Mouse (Mus musculus): Measurements from ENCODE around the gene Tmem242.

Tmem242 gene

DNA sequence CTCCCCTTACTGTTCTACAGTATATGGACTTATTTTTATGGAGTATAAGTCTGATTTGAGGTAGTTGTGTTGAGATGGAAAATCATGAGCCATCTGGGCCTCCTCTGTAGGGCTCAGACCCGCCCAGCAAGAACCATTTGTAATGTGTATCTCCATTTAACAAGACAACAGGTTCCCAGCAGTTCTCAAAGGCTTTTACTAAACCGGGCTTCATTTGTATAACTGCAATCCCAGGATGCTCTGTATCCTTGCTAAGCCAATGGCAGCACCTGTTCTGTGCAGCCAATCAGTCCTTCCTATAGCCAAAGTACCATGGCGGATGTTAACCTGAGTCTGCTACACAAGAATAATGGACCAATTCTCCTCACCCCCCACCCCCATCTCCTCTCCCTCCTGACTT is 23.5 kb downstream of the Tmem242 start:
- no peak for DNase-seq (ENCODE audit: low spot score in 2 of 2)

- DNase-seq (ENCODE audit: low spot score in 2 of 2): no peak
Measured at GRCm38 (mm10) chr17:5414041-5414440, 26.0 kb downstream of the Tmem242 start.

DNA sequence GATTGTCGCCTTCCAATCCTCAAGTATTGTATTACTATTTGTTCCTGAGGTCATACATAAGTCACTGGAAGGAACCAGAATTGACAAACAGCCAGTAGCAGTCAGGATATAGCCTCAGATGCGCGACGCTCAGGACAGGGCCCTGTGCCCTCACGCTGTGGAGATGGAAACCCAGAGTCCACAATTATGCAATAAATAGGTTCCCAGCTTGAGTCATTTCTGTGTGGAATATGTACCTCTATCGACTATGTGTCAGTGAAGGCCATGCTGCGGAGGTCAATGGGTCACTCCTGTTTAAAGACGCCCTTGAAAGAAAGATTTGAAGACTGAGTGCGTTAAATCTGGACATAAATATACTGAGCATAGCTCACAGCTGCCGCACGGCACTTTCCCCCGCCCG is 26.7 kb downstream of the Tmem242 start:
- DNase-seq (ENCODE audit: low spot score in 2 of 2): no peak

DNA sequence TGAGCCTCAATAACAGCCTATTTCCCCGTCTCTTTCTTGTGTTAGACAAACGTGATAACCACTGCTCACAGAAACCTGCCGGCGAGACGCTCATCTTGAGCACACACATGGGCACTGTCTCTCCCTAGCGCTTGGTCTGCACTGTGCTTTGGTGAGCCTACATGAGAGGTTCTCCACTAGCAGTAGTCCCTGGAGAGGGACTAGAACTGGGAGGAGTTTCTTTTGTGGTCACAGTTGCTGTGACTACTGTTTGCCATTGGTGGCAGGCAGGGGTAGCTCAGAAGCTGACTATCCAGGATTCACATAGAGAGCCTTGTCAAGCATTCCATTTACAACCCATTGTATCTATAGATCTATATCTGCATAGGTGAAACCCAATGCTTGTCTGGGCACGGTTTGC is 27.3 kb downstream of the Tmem242 start:
- DNase-seq (ENCODE audit: low spot score in 2 of 2): no peak

- no peak for DNase-seq (ENCODE audit: low spot score in 2 of 2)
Measured at GRCm38 (mm10) chr17:5412301-5412700, 27.8 kb downstream of the Tmem242 start.

DNA sequence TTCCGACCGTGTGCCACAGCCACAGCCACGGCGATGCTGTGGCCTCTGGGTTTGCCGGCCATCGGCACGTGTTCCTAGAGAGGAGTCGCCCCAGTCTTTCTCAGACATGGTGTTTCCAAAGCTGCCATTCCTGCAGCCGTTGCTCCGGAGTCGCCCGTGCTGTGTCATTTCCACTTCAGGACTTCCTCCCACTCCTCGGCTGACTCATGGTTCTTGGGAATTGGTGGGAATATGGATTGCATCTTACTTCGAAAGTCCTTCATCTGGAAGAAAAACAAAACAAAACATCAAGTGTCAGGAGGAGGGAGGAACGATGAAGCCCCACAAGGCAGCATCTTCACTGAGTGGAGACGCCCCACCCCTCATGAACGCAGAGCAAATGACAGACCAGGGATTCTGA is 28.9 kb downstream of the Tmem242 start:
- DNase-seq (ENCODE audit: low spot score in 2 of 2): no peak

GRCm38 (mm10) chr17:5410336-5410735 is 29.7 kb downstream of the Tmem242 start:
- DNase-seq (ENCODE audit: low spot score in 2 of 2): no peak

DNA sequence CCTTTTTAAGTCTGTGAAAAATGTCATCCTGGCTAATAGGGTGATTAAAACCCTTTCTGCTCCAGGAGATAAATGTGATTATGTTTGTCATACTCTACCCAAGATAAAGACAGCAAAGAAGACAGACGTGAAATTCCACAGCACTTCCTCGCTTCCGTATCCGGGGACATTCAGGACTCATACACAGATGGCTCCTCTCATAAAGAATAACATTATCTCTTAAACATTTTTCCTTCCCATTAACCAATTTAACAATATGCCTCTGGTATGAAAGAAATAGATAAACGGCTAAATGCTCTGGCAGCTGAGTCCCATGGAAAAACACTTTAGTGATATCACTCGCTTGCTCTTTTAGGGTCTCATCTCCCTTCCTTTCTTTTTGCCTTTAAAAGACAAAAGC is 33.0 kb downstream of the Tmem242 start:
- no peak for DNase-seq (ENCODE audit: low spot score in 2 of 2)

DNA sequence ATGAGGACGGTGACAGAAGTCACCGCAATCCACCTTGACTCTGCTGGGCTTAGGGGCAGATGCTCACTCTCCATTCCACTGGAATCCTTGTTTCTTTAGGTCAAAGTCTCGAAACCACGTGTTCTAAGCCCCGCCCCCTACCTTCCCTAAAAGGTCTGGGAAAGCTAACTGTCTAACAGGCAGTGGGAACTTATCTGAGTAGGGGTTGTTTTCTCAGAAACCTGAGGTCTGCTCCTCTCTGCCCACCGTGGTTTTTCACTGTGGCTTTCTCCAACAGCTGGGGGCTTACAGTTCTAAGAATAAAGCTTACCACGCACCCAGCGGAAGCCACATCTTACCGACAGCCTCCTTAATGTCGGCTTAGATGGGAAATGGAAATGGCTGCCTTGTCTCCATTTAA is 33.5 kb downstream of the Tmem242 start:
- no peak for DNase-seq (ENCODE audit: low spot score in 2 of 2)

DNA sequence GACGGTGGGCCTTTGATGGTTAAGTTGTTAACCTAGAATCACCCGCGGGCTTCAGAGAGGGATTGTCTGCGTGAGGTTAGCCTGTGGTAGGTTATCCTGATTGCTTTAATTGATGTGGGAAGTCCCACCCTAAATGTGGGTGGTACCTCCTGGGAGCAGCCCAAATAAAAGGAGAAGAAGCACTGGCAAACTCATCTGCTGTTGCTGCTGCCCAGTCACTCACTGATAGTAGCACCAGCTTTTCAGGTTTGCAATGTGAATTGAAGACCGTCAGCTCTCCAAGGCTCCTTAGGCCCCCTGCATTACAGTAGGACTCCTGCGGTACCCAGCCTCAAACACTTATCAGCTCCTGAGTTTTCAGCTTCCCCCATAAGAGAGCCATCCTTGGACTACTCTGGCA is 36.2 kb downstream of the Tmem242 start:
- no peak for DNase-seq (ENCODE audit: low spot score in 2 of 2)

- peak; percentile 53 to 63 for DNase-seq (ENCODE audit: low spot score in 2 of 2)
Measured at GRCm38 (mm10) chr17:5402624-5403023, 37.4 kb downstream of the Tmem242 start.

DNA sequence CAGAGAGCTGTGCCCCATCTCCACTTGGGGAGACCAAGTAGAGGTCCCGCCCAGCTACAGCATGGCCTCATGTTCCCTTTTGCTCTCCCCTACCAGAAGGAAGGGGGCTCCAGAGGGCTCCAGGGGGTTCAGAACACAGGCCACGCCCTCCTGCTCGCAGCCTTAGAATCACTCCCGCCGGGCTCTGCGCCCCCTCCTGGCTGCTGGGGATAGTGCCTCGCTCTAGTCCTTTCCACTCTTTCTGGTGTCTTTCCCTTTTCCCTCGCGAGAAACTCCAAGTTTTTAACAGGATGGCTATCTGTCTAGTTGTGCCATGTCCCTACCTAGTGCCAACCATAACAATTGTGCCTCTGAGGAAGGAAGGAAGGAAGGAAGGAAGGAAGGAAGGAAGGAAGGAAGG is 38.0 kb downstream of the Tmem242 start:
- DNase-seq (ENCODE audit: low spot score in 2 of 2): peak; percentile 37 to 54

DNA sequence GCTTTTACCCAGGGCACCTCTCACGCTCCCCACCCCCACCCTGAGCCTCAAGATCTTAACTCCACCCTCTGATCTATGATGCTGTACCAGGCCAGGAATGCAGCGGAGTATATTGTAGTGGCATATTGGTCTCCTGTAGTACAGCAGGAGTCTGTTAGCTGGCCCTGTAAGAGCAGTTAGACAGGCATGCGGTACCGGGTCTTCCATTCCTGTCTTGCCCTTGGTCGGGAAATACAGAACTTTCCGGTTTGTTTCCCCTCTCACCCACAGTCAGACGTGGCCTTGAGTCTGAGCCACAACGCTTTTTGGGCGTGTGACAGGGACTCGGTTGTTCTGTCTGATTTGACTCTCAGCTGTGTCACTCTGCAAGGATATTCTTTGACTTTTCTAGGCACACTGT is 38.8 kb downstream of the Tmem242 start:
- DNase-seq (ENCODE audit: low spot score in 2 of 2): no peak

DNA sequence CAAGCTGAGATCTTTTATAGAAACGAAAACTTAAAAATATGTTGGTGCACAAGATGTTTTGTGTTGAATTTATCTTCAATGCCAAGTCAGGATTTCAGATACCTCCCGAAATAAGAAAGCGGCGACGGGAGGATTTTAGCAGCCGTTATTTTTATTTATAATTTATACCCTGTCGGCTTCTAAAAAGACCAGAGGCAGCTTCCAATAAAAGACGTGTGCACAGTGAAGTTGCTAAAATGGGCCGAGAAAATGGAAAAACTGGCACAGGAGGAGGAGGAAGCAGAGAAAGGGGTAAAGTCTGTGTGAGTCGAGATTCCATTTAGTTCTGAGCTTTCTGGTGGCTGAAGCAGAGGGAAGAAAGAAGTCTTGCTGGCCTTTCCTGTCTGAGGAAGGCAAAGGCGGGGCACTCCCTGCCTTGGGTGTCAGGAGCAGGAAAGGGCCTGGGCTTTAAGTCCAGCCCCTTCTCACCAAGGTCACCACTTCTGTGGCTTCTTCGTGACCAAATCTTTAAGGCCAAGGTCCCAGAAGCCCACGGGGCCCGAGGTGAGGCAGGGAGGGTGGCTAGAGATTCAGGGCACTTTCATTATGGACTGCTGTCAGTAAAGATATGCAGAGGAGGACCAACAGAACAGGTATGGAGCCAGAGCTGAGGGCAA is 39.5 kb downstream of the Tmem242 start:
- no peak for DNase-seq (ENCODE audit: low spot score in 2 of 2)

GRCm38 (mm10) chr17:5397148-5398007 is 42.7 kb downstream of the Tmem242 start:
- peak; percentile 61 to 73 for DNase-seq (ENCODE audit: low spot score in 2 of 2)

GRCm38 (mm10) chr17:5396213-5396612 is 43.8 kb downstream of the Tmem242 start:
- DNase-seq (ENCODE audit: low spot score in 2 of 2): no peak

- no peak for DNase-seq (ENCODE audit: low spot score in 2 of 2)
Measured at GRCm38 (mm10) chr17:5395454-5396205, 44.4 kb downstream of the Tmem242 start.

GRCm38 (mm10) chr17:5390682-5391081 is 49.4 kb downstream of the Tmem242 start:
- no peak for DNase-seq (ENCODE audit: low spot score in 2 of 2)

- no peak for DNase-seq (ENCODE audit: low spot score in 2 of 2)
Measured at GRCm38 (mm10) chr17:5388351-5388750, 51.7 kb downstream of the Tmem242 start.

- no peak for DNase-seq (ENCODE audit: low spot score in 2 of 2)
Measured at GRCm38 (mm10) chr17:5386885-5387545, 53.0 kb downstream of the Tmem242 start.

- DNase-seq (ENCODE audit: low spot score in 2 of 2): no peak
Measured at GRCm38 (mm10) chr17:5385694-5386093, 54.4 kb downstream of the Tmem242 start.

DNA sequence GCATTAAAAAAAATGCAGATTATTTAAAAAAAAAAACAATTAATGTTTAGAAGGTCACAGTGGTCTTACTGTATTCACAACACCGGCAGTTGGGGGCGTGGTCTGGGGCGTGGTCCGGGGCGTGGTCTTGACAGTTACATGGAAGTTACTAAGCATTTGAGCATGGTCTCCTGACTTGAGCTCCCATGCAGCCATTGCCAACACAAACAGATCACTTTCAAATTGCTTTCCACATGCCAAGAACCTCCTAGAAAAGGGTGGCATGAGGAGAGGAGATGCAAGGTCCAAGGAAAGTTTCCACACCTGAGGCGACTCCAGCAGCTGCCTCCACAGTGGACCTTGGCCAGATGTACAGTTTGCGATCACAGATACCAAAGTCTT is 62.1 kb downstream of the Tmem242 start:
- peak in 1 of 2 experiments; percentile 23 for DNase-seq (ENCODE audit: low spot score in 2 of 2)

All from spleen, postnatal 14 days (tissue).